ENCODE assay signal across 9 mouse cellular contexts in genomic region chr5:149439531-149440179, GRCm38 (mm10). TPM values are rescaled to one million over a fixed set of nuclear protein-coding genes. Genes with fewer than 3 reads are reported as not detected.
DNase-seq lines count a peak whose midpoint lies in the region; ATAC-seq and TF ChIP-seq lines count a peak whose summit lies in the region.
"Had no signal": no experiment of that assay in that cellular context is flagged by ENCODE, and none has a peak within 500 bp of the region (broad histone marks: within the 10 kb centered on the region; RNA-seq: fewer than 3 reads in every experiment).

Gene Tex26, plus strand, starts transcription at chr5:149439660.

- no peaks in the 10 kb centered on the region for H3K27me3 ChIP-seq in Patski
- no peaks in the 10 kb centered on the region for H3K27me3 ChIP-seq in forebrain, embryonic 13.5 days
- no peaks in the 10 kb centered on the region for H3K27me3 ChIP-seq in lung, embryonic 16.5 days (ENCODE audit: control insufficient read depth, insufficient read depth, low read depth, low read length)

- no peaks in the 10 kb centered on the region for H3K9me3 ChIP-seq in forebrain, embryonic 13.5 days (replicated peaks)
- H3K9me3 ChIP-seq in lung, embryonic 16.5 days (ENCODE audit: control insufficient read depth, low read length) = no peaks in the 10 kb centered on the region

- ATAC-seq in Patski = peak; percentile 72
- ATAC-seq in forebrain, embryonic 13.5 days = peak; percentile 90
- ATAC-seq in lung, embryonic 16.5 days (ENCODE audit: low read depth) = peak; percentile 88

- peaks cover 38% of the 10 kb centered on the region for H3K4me1 ChIP-seq in forebrain, embryonic 13.5 days
- H3K4me1 ChIP-seq in lung, embryonic 16.5 days (replicated peaks; ENCODE audit: control insufficient read depth, insufficient read depth, low read length) = peaks cover 19% of the 10 kb centered on the region

- H3K36me3 ChIP-seq in forebrain, embryonic 13.5 days (ENCODE audit: poor library complexity, severe bottlenecking) = no peaks in the 10 kb centered on the region
- no peaks in the 10 kb centered on the region for H3K36me3 ChIP-seq in lung, embryonic 16.5 days (ENCODE audit: control insufficient read depth, insufficient read depth, low read length)

- intact Hi-C loops in heart, postnatal 10 days (cut with DNase I) = no loop called here

- peak; percentile 28 for DNase-seq in Patski (ENCODE audit: low read depth, low spot score)
- peak; percentile 73 for DNase-seq in c-Kit-positive CD71-positive TER-119-positive erythroid progenitor cells, embryonic 14.5 days (ENCODE audit: low spot score)
- peak; percentile 62 to 71 for DNase-seq in heart, postnatal 10 days
- peak; percentile 33 to 40 for DNase-seq in layer of hippocampus, adult 8-10 months (ENCODE audit: low spot score in 2 of 2)
- DNase-seq in ovary, postnatal 14 days (ENCODE audit: low spot score) = peak; percentile 40
- peak; percentile 29 to 41 for DNase-seq in urinary bladder, postnatal 36 days (ENCODE audit: low spot score in 2 of 2)

- peak within 1 kb of the TSS; percentile 72 for H3K9ac ChIP-seq in forebrain, embryonic 13.5 days
- H3K9ac ChIP-seq in lung, embryonic 16.5 days (ENCODE audit: low read length) = peak within 1 kb of the TSS; percentile 67

- peak within 1 kb of the TSS; percentile 45 for H3K4me3 ChIP-seq in forebrain, embryonic 13.5 days
- peak within 1 kb of the TSS; percentile 53 for H3K4me3 ChIP-seq in lung, embryonic 16.5 days (ENCODE audit: low read length)

- under 1% methylated on average over 25 of the region's 25 CpGs for WGBS in forebrain, embryonic 13.5 days
- WGBS in lung, embryonic 16.5 days = under 1% methylated on average over 25 of the region's 25 CpGs

- H3K27ac ChIP-seq in forebrain, embryonic 13.5 days = peak within 1 kb of the TSS; percentile 99
- peak within 1 kb of the TSS; percentile 82 for H3K27ac ChIP-seq in lung, embryonic 16.5 days (ENCODE audit: low read length)

- in situ Hi-C loops in Patski (cut with MboI; ENCODE audit: low pct_unique_long_range_greater_than_20kb) = no loop called here

- TF ChIP-seq CTCF in Patski (IDR thresholded peaks at IDR 0.05) = no peak

- CTCF ChIA-PET in Patski (lab: Charles Lee) = interaction anchor here (1.1 to 1.5 kb wide), 2 partner anchors 21 to 64 kb away, joined by 4 read pairs; no protein-coding TSS in a partner anchor

- POLR2A ChIA-PET in Patski (lab: Charles Lee) = interaction anchor here (1.1 kb wide), 1 partner anchor 63 kb away, joined by 4 read pairs; no protein-coding TSS in a partner anchor

- peak within 1 kb of the TSS; percentile 73 for H3K4me2 ChIP-seq in forebrain, embryonic 13.5 days
- H3K4me2 ChIP-seq in lung, embryonic 16.5 days (ENCODE audit: low read depth, low read length) = peak within 1 kb of the TSS; percentile 96

RNA-seq across cellular contexts. Expression of gene Tex26, which starts in this region (rescaled TPM):
- polyA plus RNA-seq in Patski (2021) = 0.74 TPM
- 2.2 and 3.1 TPM in 2 replicates for polyA plus RNA-seq in forebrain, embryonic 13.5 days (2015; fragmentation: Nextera tagmentation; extraction: Ambion mirVana)
- total RNA-seq in heart, postnatal 10 days (2021) = not detected
- total RNA-seq in layer of hippocampus, adult 8-10 months (2022) = under 1 TPM in 1 of 4 experiments, not detected in 3; 0.23 TPM
- polyA plus RNA-seq in lung, embryonic 16.5 days (2015; fragmentation: Nextera tagmentation; extraction: Ambion mirVana) = 1.9 and 2.8 TPM in 2 replicates
- polyA plus RNA-seq: large intestine, adult 2 months had no signal

Comparison
In these comparisons a context has a peak if more than half of its experiments do, and no peak if none do; other contexts are left out.
1. Peak in every context shown above with its lines: DNase-seq, ATAC-seq, H3K4me3 ChIP-seq and H3K27ac ChIP-seq.
2. Peak in DNase-seq and ATAC-seq in Patski; RNA of the gene not detected or under 1 TPM.
3. Peak in DNase-seq in heart, postnatal 10 days; RNA of the gene not detected or under 1 TPM.
4. Peak in DNase-seq in layer of hippocampus, adult 8-10 months; RNA of the gene not detected or under 1 TPM.